Mouse (Mus musculus) midbrain, postnatal 0 days (tissue): ENCODE results near the gene Coq8a. TPM values are rescaled to one million over a fixed set of nuclear protein-coding genes. Genes with fewer than 3 reads are reported as not detected.
A peak's percentile ranks its signal among the peaks of the same experiment; 100 is the strongest.

ENCODE experiments used
- ATAC-seq: fragments of 200-750 bp; cut with Nextera tagmentation; 2 replicates; pipeline ENCODE4 v1.8.0; 2017; ENCODE audit warnings: moderate number of reproducible peaks, mild to moderate bottlenecking, moderate TSS enrichment, moderate library complexity; ENCODE audit not compliant: low FRiP score
- DNase-seq: peaks from one replicate; pipeline ENCODE4 v3.0.0-alpha.2; 2015; ENCODE audit warnings: low spot score
- H3K27ac ChIP-seq: fragments of 300-500 bp; sonication (generic); 2 replicates; pipeline ENCODE4 v1.5.1; 2014; ENCODE audit warnings: low read depth, mild to moderate bottlenecking, low read length, mixed read lengths
- H3K27me3 ChIP-seq: fragments of 300-500 bp; sonication (generic); 2 replicates; pipeline ENCODE4 v1.6.1; 2014; ENCODE audit warnings: low read length, control low read depth, mixed read lengths; ENCODE audit not compliant: insufficient read depth
- H3K36me3 ChIP-seq: fragments of 300-500 bp; sonication (generic); 2 replicates; pipeline ENCODE4 v1.6.1; 2014; ENCODE audit warnings: low read length, control low read depth, mixed read lengths; ENCODE audit not compliant: insufficient read depth
- H3K4me1 ChIP-seq: fragments of 300-500 bp; sonication (generic); 2 replicates; pipeline ENCODE4 v1.6.1; 2014; ENCODE audit warnings: mild to moderate bottlenecking, control low read depth, antibody characterized with exemption, low read length, mixed read lengths; ENCODE audit not compliant: insufficient read depth
- H3K4me2 ChIP-seq: fragments of 300-500 bp; sonication (generic); 2 replicates; pipeline ENCODE4 v1.6.1; 2014; ENCODE audit warnings: low read depth, mild to moderate bottlenecking, low read length, mixed read lengths; ENCODE audit not compliant: poor library complexity, severe bottlenecking
- H3K4me3 ChIP-seq: fragments of 300-500 bp; sonication (generic); 2 replicates; pipeline ENCODE4 v1.5.1; 2014; ENCODE audit warnings: low read depth, mild to moderate bottlenecking, low read length, moderate library complexity
- H3K9ac ChIP-seq: fragments of 300-500 bp; sonication (generic); replicated peaks from 2 replicates; pipeline ENCODE4 v1.6.1; 2014; ENCODE audit warnings: mild to moderate bottlenecking, low read length, moderate library complexity, mixed read lengths; ENCODE audit not compliant: poor library complexity, severe bottlenecking
- H3K9me3 ChIP-seq: fragments of 300-500 bp; sonication (generic); 2 replicates; pipeline ENCODE4 v1.6.1; 2016; ENCODE audit warnings: low read length, control low read depth
- CTCF ChIP-seq: IDR thresholded peaks from 2 replicates; pipeline ENCODE4 v1.5.1; 2016; ENCODE audit warnings: antibody characterized with exemption, mild to moderate bottlenecking
- WGBS: fragments of 180-500 bp; shearing (Covaris S2); extraction: QIAGEN DNeasy Blood & Tissue Kit; methylation state at CpG from one replicate; pipeline ENCODE4 v1.1.7; 2014; 5-methylcytosine and 5-hydroxymethylcytosine counted together
- polyA plus RNA-seq: library from polyadenylated mRNA; unstranded; fragments of >200 nt; fragmentation: Nextera tagmentation; extraction: Ambion mirVana; gene quantifications from 2 replicates; pipeline ENCODE4 v1.2.1, GENCODE M21; 2015
- total RNA-seq: library from RNA; depleted of rRNA; stranded (reverse); fragments of >200 nt; gene quantifications from 2 replicates; pipeline ENCODE4 v1.2.3, GENCODE M21; 2014; rRNA removed

Gene Coq8a
- 2.1 and 7.2 TPM in 2 replicates for total RNA-seq
- 6.8 and 8.3 TPM in 2 replicates for polyA plus RNA-seq

- Histone ChIP-seq H3K27me3 (0 out of 2 replicates have a peak, but pooled peaks cover 5% of the 10 kb centered on the region), H3K4me3 (no peak within 1 kb of the TSS), H3K9ac (no peak within 1 kb of the TSS), H3K27ac (no peak within 1 kb of the TSS), H3K9me3 (no peaks in the 10 kb centered on the region), H3K4me2 (no peak within 1 kb of the TSS), H3K36me3 (no peaks in the 10 kb centered on the region), H3K4me1 (peaks cover 6% of the 10 kb centered on the region; the same call in 1 of the 2 replicates)
- 75% methylated on average over 4 of the region's 4 CpGs for WGBS
- no peak for TF ChIP-seq CTCF
- ATAC-seq (no peak), DNase-seq (no peak)
Observed at GRCm38 (mm10) chr1:180198959-180199714, at the start of gene Coq8a. Gene Coq8a, minus strand, starts transcription at chr1:180199602.

GRCm38 (mm10) chr1:180248593-180249146, 49.3 kb upstream of the Coq8a start:
- Histone ChIP-seq H3K36me3 (no peaks in the 10 kb centered on the region), H3K9ac (no peak overlapping the region), H3K9me3 (no peaks in the 10 kb centered on the region), H3K27ac (no peak overlapping the region), H3K4me3 (no peak overlapping the region), H3K4me2 (no peak overlapping the region), H3K27me3 (no peaks in the 10 kb centered on the region), H3K4me1 (no peaks in the 10 kb centered on the region)
- DNase-seq (no peak), ATAC-seq (no peak)
- 90% methylated on average over 7 of the region's 7 CpGs for WGBS
- TF ChIP-seq CTCF: no peak

GRCm38 (mm10) chr1:180247901-180248300, 48.5 kb upstream of the Coq8a start:
- H3K9ac ChIP-seq: no peak overlapping the region
- ATAC-seq (no peak), DNase-seq (no peak)
- no peaks in the 10 kb centered on the region for H3K9me3 ChIP-seq
- H3K36me3 ChIP-seq: no peaks in the 10 kb centered on the region
- no peak overlapping the region for H3K4me3 ChIP-seq
- no peak overlapping the region for H3K4me2 ChIP-seq
- no peak overlapping the region for H3K27ac ChIP-seq
- no peaks in the 10 kb centered on the region for H3K27me3 ChIP-seq
- no peak for TF ChIP-seq CTCF
- 80% methylated on average over 7 of the region's 7 CpGs for WGBS
- H3K4me1 ChIP-seq: no peaks in the 10 kb centered on the region

- WGBS: 88% methylated on average over 13 of the region's 13 CpGs
- no peak overlapping the region for H3K9ac ChIP-seq
Observed at GRCm38 (mm10) chr1:180245741-180246507, 46.5 kb upstream of the Coq8a start.

GRCm38 (mm10) chr1:180231729-180232128, 32.3 kb upstream of the Coq8a start:
- ATAC-seq (0 out of 2 replicates have a peak, but pooled peaks have one; percentile 20), DNase-seq (no peak)
- no peaks in the 10 kb centered on the region for H3K9me3 ChIP-seq
- no peak overlapping the region for H3K27ac ChIP-seq
- H3K9ac ChIP-seq: no peak overlapping the region
- no peaks in the 10 kb centered on the region for H3K4me1 ChIP-seq
- no peaks in the 10 kb centered on the region for H3K27me3 ChIP-seq
- TF ChIP-seq CTCF: no peak
- no peak overlapping the region for H3K4me3 ChIP-seq
- no peak overlapping the region for H3K4me2 ChIP-seq
- H3K36me3 ChIP-seq: peaks cover 18% of the 10 kb centered on the region
- 32% methylated on average over 3 of the region's 3 CpGs for WGBS

More at GRCm38 (mm10) chr1:180245741-180246507, 46.5 kb upstream of the Coq8a start:
- no peak overlapping the region for H3K27ac ChIP-seq
- H3K4me1 ChIP-seq: no peaks in the 10 kb centered on the region
- H3K4me2 ChIP-seq: no peak overlapping the region
- H3K9me3 ChIP-seq: no peaks in the 10 kb centered on the region
- H3K4me3 ChIP-seq: no peak overlapping the region
- H3K27me3 ChIP-seq: no peaks in the 10 kb centered on the region
- H3K36me3 ChIP-seq: no peaks in the 10 kb centered on the region
- TF ChIP-seq CTCF: no peak
- ATAC-seq: no peak
- no peak for DNase-seq
